Mouse (Mus musculus): ENCODE results near the gene Asic1. TPM values are rescaled to one million over a fixed set of nuclear protein-coding genes. Genes with fewer than 3 reads are reported as not detected.

Gene Asic1
- polyA plus RNA-seq, 1 experiment from 2014 or later = 0.53 TPM

DNA sequence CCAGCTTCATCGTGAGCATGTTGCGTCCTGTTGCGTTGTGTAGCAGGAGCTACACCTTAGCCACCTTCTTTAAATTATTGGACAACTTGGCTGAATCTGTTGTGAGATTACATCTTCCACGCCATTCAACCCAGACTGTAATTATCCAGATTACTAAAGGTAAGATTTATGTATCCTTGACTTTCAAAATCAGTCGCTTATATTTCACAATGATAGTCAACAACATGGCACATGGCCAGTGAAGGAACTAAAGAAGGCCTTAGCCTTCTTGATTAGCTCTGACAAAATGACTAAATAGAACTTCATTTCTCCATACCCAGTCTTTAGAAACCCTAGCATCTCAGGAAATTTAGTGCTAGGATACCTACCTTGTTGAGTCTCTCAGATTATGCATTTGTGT is 63.0 kb downstream of the Asic1 start:
- ATAC-seq (ENCODE audit: low read depth) = no peak

DNA sequence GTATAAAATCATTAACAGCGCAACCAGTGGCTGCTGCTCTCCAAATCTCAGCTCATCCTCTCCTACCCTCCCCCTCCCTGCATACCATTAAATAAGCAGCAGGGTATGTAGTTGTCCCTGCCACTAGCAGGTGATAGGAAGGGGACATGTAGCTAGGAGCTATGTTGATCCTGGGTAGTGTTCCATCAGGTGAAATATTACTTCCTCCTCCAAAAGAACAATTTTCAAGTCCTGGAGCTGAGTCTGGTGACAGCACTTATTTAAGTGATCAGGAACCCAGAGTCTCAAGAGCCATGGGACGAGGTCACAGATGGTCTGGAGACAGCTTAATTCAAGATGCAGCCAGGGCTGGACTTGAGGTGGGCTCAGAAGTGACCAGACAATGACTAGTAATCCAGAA is 65.5 kb downstream of the Asic1 start:
- no peaks in the 10 kb centered on the region for H3K27me3 ChIP-seq
- H3K4me3 ChIP-seq (replicated peaks) = no peak overlapping the region
- H3K27ac ChIP-seq = no peak overlapping the region
- H3K9ac ChIP-seq = no peak overlapping the region
- H3K9me3 ChIP-seq (replicated peaks) = no peaks in the 10 kb centered on the region
- H3K4me2 ChIP-seq = no peak overlapping the region
- peaks cover 25% of the 10 kb centered on the region for H3K36me3 ChIP-seq
- WGBS (ENCODE audit: insufficient replicate concordance) = 71% methylated on average over 2 of the region's 2 CpGs
- DNase-seq (no peak), ATAC-seq (ENCODE audit: low read depth) (no peak)
- H3K4me1 ChIP-seq (replicated peaks) = no peaks in the 10 kb centered on the region

More for the DNA sequence above, 63.0 kb downstream of the Asic1 start:
- DNase-seq = no peak
- WGBS (ENCODE audit: insufficient replicate concordance) = 86% methylated on average over 5 of the region's 5 CpGs
- Histone ChIP-seq H3K9ac (no peak overlapping the region), H3K27ac (no peak overlapping the region), H3K27me3 (no peaks in the 10 kb centered on the region), H3K9me3 (replicated peaks) (peaks cover 6% of the 10 kb centered on the region; the same call in 1 of the 2 replicates), H3K4me2 (no peak overlapping the region), H3K4me3 (replicated peaks) (no peak overlapping the region), H3K4me1 (replicated peaks) (no peaks in the 10 kb centered on the region), H3K36me3 (peaks cover 36% of the 10 kb centered on the region)

DNA sequence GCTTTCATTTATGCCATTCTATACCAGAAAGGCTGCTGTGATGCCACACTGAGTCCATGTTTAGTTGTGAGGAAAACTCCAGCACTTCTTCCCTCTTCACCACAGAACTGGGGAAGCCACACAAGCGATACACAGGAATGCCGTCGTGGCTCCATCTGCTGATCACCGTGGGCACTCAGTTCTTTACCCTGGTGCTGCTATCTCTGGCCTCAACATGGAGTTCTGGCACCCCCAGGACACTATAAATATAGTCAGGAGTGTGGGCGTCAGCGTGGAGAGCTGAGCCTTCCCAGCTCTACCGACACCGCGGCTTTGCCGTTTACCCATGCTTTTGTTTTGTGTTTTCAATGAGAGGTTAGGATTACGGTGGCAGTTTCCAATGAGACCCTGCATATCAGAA is 66.5 kb downstream of the Asic1 start:
- Histone ChIP-seq H3K36me3 (peaks cover 25% of the 10 kb centered on the region), H3K9me3 (replicated peaks) (no peaks in the 10 kb centered on the region), H3K4me3 (replicated peaks) (no peak overlapping the region), H3K4me1 (replicated peaks) (no peaks in the 10 kb centered on the region), H3K27ac (no peak overlapping the region), H3K27me3 (no peaks in the 10 kb centered on the region), H3K4me2 (no peak overlapping the region), H3K9ac (no peak overlapping the region)
- DNase-seq = no peak
- no peak for ATAC-seq (ENCODE audit: low read depth)
- 82% methylated on average over 11 of the region's 11 CpGs for WGBS (ENCODE audit: insufficient replicate concordance)

DNA sequence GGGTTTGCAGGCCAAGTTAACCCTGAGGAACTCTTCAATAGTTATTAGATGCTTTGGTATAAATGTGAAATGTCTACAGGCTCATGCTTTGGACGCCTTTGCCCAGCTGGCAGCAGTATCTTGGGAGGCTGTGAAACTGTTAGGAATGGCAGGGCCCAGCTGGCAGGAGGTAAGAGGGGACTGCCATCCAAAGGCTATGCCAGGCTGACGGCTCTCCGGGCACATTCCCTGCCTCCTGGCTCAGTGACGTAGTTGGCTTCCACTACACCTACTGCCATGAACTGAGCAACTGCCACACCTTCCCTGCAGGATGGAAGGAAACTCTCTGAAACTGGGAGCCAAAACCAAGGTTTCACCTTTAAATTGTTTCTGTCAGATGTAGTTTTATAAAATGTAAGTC is 70.1 kb downstream of the Asic1 start:
- no peak overlapping the region for H3K4me2 ChIP-seq
- no peaks in the 10 kb centered on the region for H3K27me3 ChIP-seq
- H3K4me3 ChIP-seq (replicated peaks) = no peak overlapping the region
- no peaks in the 10 kb centered on the region for H3K4me1 ChIP-seq (replicated peaks)
- DNase-seq (no peak), ATAC-seq (ENCODE audit: low read depth) (no peak)
- no peak overlapping the region for H3K9ac ChIP-seq
- peaks cover 14% of the 10 kb centered on the region for H3K36me3 ChIP-seq
- H3K27ac ChIP-seq = no peak overlapping the region
- no peaks in the 10 kb centered on the region for H3K9me3 ChIP-seq (replicated peaks)
- WGBS (ENCODE audit: insufficient replicate concordance) = 83% methylated on average over 4 of the region's 4 CpGs

Other genes starting within 250 kb of the Asic1 start
- gene Nckap5l, start 212.6 kb upstream of the Asic1 start, polyA plus RNA-seq (2015; fragmentation: Nextera tagmentation; extraction: Ambion mirVana) = 0.85 and 1.1 TPM in 2 replicates
- 7.3 and 7.4 TPM in 2 replicates for gene Bcdin3d, start 195.6 kb upstream of the Asic1 start, polyA plus RNA-seq (2015; fragmentation: Nextera tagmentation; extraction: Ambion mirVana)
- 0.06 and 0.16 TPM in 2 replicates for gene Faim2, start 142.2 kb upstream of the Asic1 start, polyA plus RNA-seq (2015; fragmentation: Nextera tagmentation; extraction: Ambion mirVana)
- gene Aqp2, start 91.3 kb upstream of the Asic1 start, polyA plus RNA-seq (2015; fragmentation: Nextera tagmentation; extraction: Ambion mirVana) = not detected in 2 replicates
- 0.08 and 0.24 TPM in 2 replicates for gene Aqp5, start 79.6 kb upstream of the Asic1 start, polyA plus RNA-seq (2015; fragmentation: Nextera tagmentation; extraction: Ambion mirVana)
- not detected in 2 replicates for gene Aqp6, start 69.0 kb upstream of the Asic1 start, polyA plus RNA-seq (2015; fragmentation: Nextera tagmentation; extraction: Ambion mirVana)
- gene Racgap1, start 18.7 kb upstream of the Asic1 start, polyA plus RNA-seq (2015; fragmentation: Nextera tagmentation; extraction: Ambion mirVana) = 69.2 and 80.8 TPM in 2 replicates
- gene Smarcd1, start 31.8 kb downstream of the Asic1 start, polyA plus RNA-seq (2015; fragmentation: Nextera tagmentation; extraction: Ambion mirVana) = 7.1 TPM in 2 replicates
- gene Gm17349, start 35.1 kb downstream of the Asic1 start, polyA plus RNA-seq (2015; fragmentation: Nextera tagmentation; extraction: Ambion mirVana) = not detected in 2 replicates
- gene Gpd1, start 47.1 kb downstream of the Asic1 start, polyA plus RNA-seq (2015; fragmentation: Nextera tagmentation; extraction: Ambion mirVana) = 11.5 and 13.9 TPM in 2 replicates
- 71.6 and 80.5 TPM in 2 replicates for gene Cox14, start 55.2 kb downstream of the Asic1 start, polyA plus RNA-seq (2015; fragmentation: Nextera tagmentation; extraction: Ambion mirVana)
- gene Cers5, start 102.5 kb downstream of the Asic1 start, polyA plus RNA-seq (2015; fragmentation: Nextera tagmentation; extraction: Ambion mirVana) = 11.2 and 11.7 TPM in 2 replicates
- 7.8 and 12.0 TPM in 2 replicates for gene Lima1, start 205.1 kb downstream of the Asic1 start, polyA plus RNA-seq (2015; fragmentation: Nextera tagmentation; extraction: Ambion mirVana)

Data from liver, embryonic 13.5 days (tissue).